Mouse (Mus musculus) Muller cell, postnatal 12 days (primary cell): ENCODE results near the gene Shc4.

Source experiments
- DNase-seq: peaks from one replicate; pipeline ENCODE4 v3.0.0-alpha.2; 2015; ENCODE audit errors: inconsistent ontology term

Gene Shc4

GRCm38 (mm10) chr2:125684559-125685440 lies 39.1 kb downstream of the Shc4 start:
- peak; percentile 45 for DNase-seq

GRCm38 (mm10) chr2:125683895-125684294 lies 40.1 kb downstream of the Shc4 start:
- no peak for DNase-seq

- no peak for DNase-seq
Observed at GRCm38 (mm10) chr2:125681811-125682210, 42.1 kb downstream of the Shc4 start.

GRCm38 (mm10) chr2:125672957-125673631 lies 50.9 kb downstream of the Shc4 start, which contains the start of gene Eid1:
TSS of gene Eid1 (plus strand) at chr2:125673095.
- peak; percentile 87 for DNase-seq

- DNase-seq, result no peak
Observed at GRCm38 (mm10) chr2:125672568-125672956, 51.4 kb downstream of the Shc4 start.

GRCm38 (mm10) chr2:125670846-125671245 lies 53.1 kb downstream of the Shc4 start:
- DNase-seq, result no peak

GRCm38 (mm10) chr2:125667721-125668120 lies 56.2 kb downstream of the Shc4 start:
- DNase-seq, result no peak

- DNase-seq, result no peak
Observed at GRCm38 (mm10) chr2:125667184-125667583, 56.8 kb downstream of the Shc4 start.

- DNase-seq, result no peak
Observed at GRCm38 (mm10) chr2:125666668-125667067, 57.3 kb downstream of the Shc4 start.

GRCm38 (mm10) chr2:125665909-125666308 lies 58.0 kb downstream of the Shc4 start:
- no peak for DNase-seq

GRCm38 (mm10) chr2:125665213-125665612 lies 58.7 kb downstream of the Shc4 start:
- no peak for DNase-seq

GRCm38 (mm10) chr2:125662517-125662916 lies 61.4 kb downstream of the Shc4 start:
- DNase-seq, result no peak

GRCm38 (mm10) chr2:125661156-125661555 lies 62.8 kb downstream of the Shc4 start:
- DNase-seq, result no peak

- no peak for DNase-seq
Observed at GRCm38 (mm10) chr2:125660537-125661130, 63.3 kb downstream of the Shc4 start.

GRCm38 (mm10) chr2:125659823-125660536 lies 64.0 kb downstream of the Shc4 start:
- peak; percentile 47 for DNase-seq

- DNase-seq, result no peak
Observed at GRCm38 (mm10) chr2:125655391-125655790, 68.6 kb downstream of the Shc4 start.

- no peak for DNase-seq
Observed at GRCm38 (mm10) chr2:125653286-125653685, 70.7 kb downstream of the Shc4 start.

GRCm38 (mm10) chr2:125651563-125651962 lies 72.4 kb downstream of the Shc4 start:
- DNase-seq, result no peak

- DNase-seq, result no peak
Observed at GRCm38 (mm10) chr2:125650742-125651352, 73.1 kb downstream of the Shc4 start.

- DNase-seq, result no peak
Observed at GRCm38 (mm10) chr2:125650038-125650437, 73.9 kb downstream of the Shc4 start.

GRCm38 (mm10) chr2:125644912-125645311 lies 79.0 kb downstream of the Shc4 start:
- no peak for DNase-seq
